Comparison of ENCODE assay signal across 38 mouse cellular contexts in the genomic region with DNA sequence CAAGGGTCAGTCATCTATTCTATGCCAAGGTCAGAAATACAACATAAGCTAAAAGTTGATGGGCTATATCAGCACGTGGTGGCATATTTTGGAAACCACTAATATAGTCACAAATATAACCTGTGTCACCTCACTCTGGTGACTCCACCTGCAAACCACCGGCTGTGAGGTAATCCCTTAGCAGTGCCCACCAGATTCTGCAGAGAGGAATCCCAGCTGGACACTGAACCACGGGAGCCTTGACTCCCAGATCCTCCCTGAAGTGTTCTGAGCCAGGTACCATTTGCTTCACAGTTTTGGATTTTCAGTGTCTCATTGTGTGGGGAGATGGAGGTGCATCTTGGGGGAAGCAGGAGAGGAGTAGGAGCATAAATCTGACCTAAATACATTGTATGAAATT. TPM values are rescaled to one million over a fixed set of nuclear protein-coding genes. Genes with fewer than 3 reads are reported as not detected.
"Had no signal": no experiment of that assay in that cellular context is flagged by ENCODE, and none has a peak within 500 bp of the region (broad histone marks: within the 10 kb centered on the region; RNA-seq: fewer than 3 reads in every experiment).

No protein-coding gene starts in this region.

- H3K27ac ChIP-seq: embryonic facial prominence, embryonic 10.5 days; embryonic facial prominence, embryonic 12.5 days; embryonic facial prominence, embryonic 13.5 days; embryonic facial prominence, embryonic 15.5 days; forebrain, embryonic 10.5 days; forebrain, embryonic 12.5 days; forebrain, embryonic 13.5 days; forebrain, embryonic 15.5 days; gastrocnemius, adult 2 months had no signal

- H3K4me3 ChIP-seq: embryonic facial prominence, embryonic 10.5 days; embryonic facial prominence, embryonic 12.5 days; embryonic facial prominence, embryonic 13.5 days; embryonic facial prominence, embryonic 15.5 days; erythroblast, embryonic 14.5 days; forebrain, embryonic 10.5 days; forebrain, embryonic 12.5 days; forebrain, embryonic 13.5 days; forebrain, embryonic 15.5 days; gastrocnemius, adult 2 months had no signal

- H3K36me3 ChIP-seq: embryonic facial prominence, embryonic 10.5 days; embryonic facial prominence, embryonic 12.5 days; embryonic facial prominence, embryonic 13.5 days; embryonic facial prominence, embryonic 15.5 days; forebrain, embryonic 10.5 days; forebrain, embryonic 12.5 days; forebrain, embryonic 15.5 days had no signal

- H3K9ac ChIP-seq: embryonic facial prominence, embryonic 12.5 days; embryonic facial prominence, embryonic 13.5 days; embryonic facial prominence, embryonic 15.5 days; forebrain, embryonic 12.5 days; forebrain, embryonic 13.5 days; forebrain, embryonic 15.5 days; forebrain, postnatal 0 days had no signal

- H3K9me3 ChIP-seq: embryonic facial prominence, embryonic 10.5 days; embryonic facial prominence, embryonic 12.5 days; embryonic facial prominence, embryonic 13.5 days; embryonic facial prominence, embryonic 15.5 days; forebrain, embryonic 12.5 days; forebrain, embryonic 13.5 days; forebrain, embryonic 15.5 days had no signal

- H3K4me1 ChIP-seq: embryonic facial prominence, embryonic 10.5 days; embryonic facial prominence, embryonic 12.5 days; embryonic facial prominence, embryonic 13.5 days; embryonic facial prominence, embryonic 15.5 days; forebrain, embryonic 10.5 days; forebrain, embryonic 12.5 days; forebrain, embryonic 13.5 days; forebrain, embryonic 15.5 days had no signal

- DNase-seq: cerebellum, adult 2 months; cerebellum, adult 8-10 months; cerebellum, adult 9-10 months; cerebellum, adult 9-11 months; cerebellum, postnatal 10 days; cerebellum, postnatal 14 days; cerebellum, postnatal 25 days; cerebellum, postnatal 36 days; embryo, embryonic 11 days; forebrain, postnatal 0 days; gastrocnemius, adult 2 months; gastrocnemius, postnatal 10 days; gastrocnemius, postnatal 14 days; gastrocnemius, postnatal 25 days; heart, adult 18-20 months had no signal

- H3K27me3 ChIP-seq: embryonic facial prominence, embryonic 12.5 days; embryonic facial prominence, embryonic 13.5 days; embryonic facial prominence, embryonic 15.5 days; forebrain, embryonic 12.5 days; forebrain, embryonic 13.5 days; forebrain, embryonic 15.5 days had no signal

RNA-seq across cellular contexts. Expression of a gene that starts 13.1 kb away (rescaled TPM):
- total RNA-seq: common myeloid progenitor, adult 5-6 weeks; gastrocnemius, adult 18-20 months; gastrocnemius, adult 2 months; gastrocnemius, adult 8-10 months; gastrocnemius, postnatal 10 days; gastrocnemius, postnatal 14 days; gastrocnemius, postnatal 25 days; gastrocnemius, postnatal 36 days; gastrocnemius, postnatal 4 days; granulocyte monocyte progenitor cell, adult 5-6 weeks; heart, adult 18-20 months; heart, adult 8-10 months had no signal
- polyA plus RNA-seq: cerebellum, adult 2 months; cortical plate, adult 2 months; embryonic facial prominence, embryonic 10.5 days; embryonic facial prominence, embryonic 11.5 days; embryonic facial prominence, embryonic 12.5 days; embryonic facial prominence, embryonic 13.5 days; embryonic facial prominence, embryonic 14.5 days; embryonic facial prominence, embryonic 15.5 days; erythroblast, embryonic 14.5 days; forebrain, embryonic 10.5 days; forebrain, embryonic 11.5 days; forebrain, embryonic 12.5 days; forebrain, embryonic 13.5 days; forebrain, embryonic 14.5 days; forebrain, embryonic 15.5 days; forebrain, embryonic 16.5 days; gonadal fat pad, adult 2 months had no signal
